Mouse (Mus musculus): ENCODE results near the gene Fam76b. TPM values are rescaled to one million over a fixed set of nuclear protein-coding genes. Genes with fewer than 3 reads are reported as not detected.

The Fam76b gene
- polyA plus RNA-seq, 1 experiment from 2014 or later = 31.8 TPM

GRCm38 (mm10) chr9:13809937-13810336, 17.6 kb upstream of the Fam76b start:
- H3K9ac ChIP-seq (replicated peaks; ENCODE audit: low read length) = no peak overlapping the region
- no peak overlapping the region for H3K4me3 ChIP-seq (ENCODE audit: low read depth, low read length)
- H3K4me2 ChIP-seq (ENCODE audit: low read depth, low read length) = no peak overlapping the region
- no peaks in the 10 kb centered on the region for H3K9me3 ChIP-seq (replicated peaks; ENCODE audit: control insufficient read depth, low read length)
- ATAC-seq (replicated peaks; ENCODE audit: insufficient number of reproducible peaks, low FRiP score, low TSS enrichment, low read depth) (no peak), DNase-seq (ENCODE audit: low spot score) (no peak)
- H3K36me3 ChIP-seq (replicated peaks; ENCODE audit: control insufficient read depth, insufficient read depth, low read depth, low read length) = peaks cover 9% of the 10 kb centered on the region
- H3K4me1 ChIP-seq (ENCODE audit: control insufficient read depth, insufficient read depth, low read length) = no peaks in the 10 kb centered on the region
- no peak overlapping the region for H3K27ac ChIP-seq (replicated peaks; ENCODE audit: low read depth, low read length)
- H3K27me3 ChIP-seq (ENCODE audit: control insufficient read depth, insufficient read depth, low read length) = no peaks in the 10 kb centered on the region

- Histone ChIP-seq H3K27me3 (ENCODE audit: control insufficient read depth, insufficient read depth, low read length) (no peaks in the 10 kb centered on the region), H3K9ac (replicated peaks; ENCODE audit: low read length) (no peak overlapping the region), H3K4me2 (ENCODE audit: low read depth, low read length) (no peak overlapping the region), H3K9me3 (replicated peaks; ENCODE audit: control insufficient read depth, low read length) (no peaks in the 10 kb centered on the region), H3K4me3 (ENCODE audit: low read depth, low read length) (no peak overlapping the region), H3K36me3 (replicated peaks; ENCODE audit: control insufficient read depth, insufficient read depth, low read depth, low read length) (peaks cover 7% of the 10 kb centered on the region), H3K27ac (replicated peaks; ENCODE audit: low read depth, low read length) (no peak overlapping the region), H3K4me1 (ENCODE audit: control insufficient read depth, insufficient read depth, low read length) (no peaks in the 10 kb centered on the region)
- ATAC-seq (replicated peaks; ENCODE audit: insufficient number of reproducible peaks, low FRiP score, low TSS enrichment, low read depth) = no peak
- 88% methylated on average over 9 of the region's 9 CpGs for WGBS
- no peak for DNase-seq (ENCODE audit: low spot score)
Measured at GRCm38 (mm10) chr9:13818369-13818768, 9.1 kb upstream of the Fam76b start.

- no peak for ATAC-seq (replicated peaks; ENCODE audit: insufficient number of reproducible peaks, low FRiP score, low TSS enrichment, low read depth)
- H3K27ac ChIP-seq (replicated peaks; ENCODE audit: low read depth, low read length) = no peak overlapping the region
- no peak overlapping the region for H3K4me2 ChIP-seq (ENCODE audit: low read depth, low read length)
Measured at GRCm38 (mm10) chr9:13820774-13821173, 6.7 kb upstream of the Fam76b start.

GRCm38 (mm10) chr9:13825896-13826295, 1.6 kb upstream of the Fam76b start:
- peaks cover 2% of the 10 kb centered on the region; the same call in 1 of the 2 replicates for H3K4me1 ChIP-seq (ENCODE audit: control insufficient read depth, insufficient read depth, low read length)
- WGBS = 8% methylated on average over 8 of the region's 8 CpGs
- peak overlapping the region; percentile 83 for H3K9ac ChIP-seq (replicated peaks; ENCODE audit: low read length)
- H3K9me3 ChIP-seq (replicated peaks; ENCODE audit: control insufficient read depth, low read length) = no peaks in the 10 kb centered on the region
- peak overlapping the region; percentile 61 for H3K4me3 ChIP-seq (ENCODE audit: low read depth, low read length)
- peak overlapping the region; percentile 92; the same call in 1 of the 2 replicates for H3K27ac ChIP-seq (replicated peaks; ENCODE audit: low read depth, low read length)
- H3K4me2 ChIP-seq (ENCODE audit: low read depth, low read length) = peak overlapping the region; percentile 42
- H3K36me3 ChIP-seq (replicated peaks; ENCODE audit: control insufficient read depth, insufficient read depth, low read depth, low read length) = no peaks in the 10 kb centered on the region; the same call in 1 of the 2 replicates
- DNase-seq (ENCODE audit: low spot score) = no peak
- H3K27me3 ChIP-seq (ENCODE audit: control insufficient read depth, insufficient read depth, low read length) = no peaks in the 10 kb centered on the region
- ATAC-seq (replicated peaks; ENCODE audit: insufficient number of reproducible peaks, low FRiP score, low TSS enrichment, low read depth) = no peak

More at GRCm38 (mm10) chr9:13820774-13821173, 6.7 kb upstream of the Fam76b start:
- Histone ChIP-seq H3K36me3 (replicated peaks; ENCODE audit: control insufficient read depth, insufficient read depth, low read depth, low read length) (peaks cover 7% of the 10 kb centered on the region), H3K9me3 (replicated peaks; ENCODE audit: control insufficient read depth, low read length) (no peaks in the 10 kb centered on the region), H3K4me1 (ENCODE audit: control insufficient read depth, insufficient read depth, low read length) (no peaks in the 10 kb centered on the region), H3K4me3 (ENCODE audit: low read depth, low read length) (no peak overlapping the region), H3K27me3 (ENCODE audit: control insufficient read depth, insufficient read depth, low read length) (no peaks in the 10 kb centered on the region), H3K9ac (replicated peaks; ENCODE audit: low read length) (no peak overlapping the region)
- 93% methylated on average over 3 of the region's 3 CpGs for WGBS
- DNase-seq (ENCODE audit: low spot score) = no peak

- under 1% methylated on average over 31 of the region's 31 CpGs for WGBS
- H3K9ac ChIP-seq (replicated peaks; ENCODE audit: low read length) = peak overlapping the region; percentile 83
- H3K27ac ChIP-seq (replicated peaks; ENCODE audit: low read depth, low read length) = peak overlapping the region; percentile 92
- no peaks in the 10 kb centered on the region for H3K9me3 ChIP-seq (replicated peaks; ENCODE audit: control insufficient read depth, low read length)
- H3K27me3 ChIP-seq (ENCODE audit: control insufficient read depth, insufficient read depth, low read length) = no peaks in the 10 kb centered on the region
- ATAC-seq (replicated peaks; ENCODE audit: insufficient number of reproducible peaks, low FRiP score, low TSS enrichment, low read depth) (peak; percentile 51), DNase-seq (ENCODE audit: low spot score) (peak; percentile 76)
- peaks cover 2% of the 10 kb centered on the region; the same call in 1 of the 2 replicates for H3K4me1 ChIP-seq (ENCODE audit: control insufficient read depth, insufficient read depth, low read length)
- peak overlapping the region; percentile 42 for H3K4me2 ChIP-seq (ENCODE audit: low read depth, low read length)
- peak overlapping the region; percentile 61 for H3K4me3 ChIP-seq (ENCODE audit: low read depth, low read length)
- peaks cover 3% of the 10 kb centered on the region for H3K36me3 ChIP-seq (replicated peaks; ENCODE audit: control insufficient read depth, insufficient read depth, low read depth, low read length)
Measured at GRCm38 (mm10) chr9:13826391-13826805, 1.1 kb upstream of the Fam76b start.

GRCm38 (mm10) chr9:13826832-13827405, 597 bp upstream of the Fam76b start, which contains the start of gene Cep57:
Gene Cep57, minus strand, starts transcription at chr9:13827107.
- H3K9ac ChIP-seq (replicated peaks; ENCODE audit: low read length) = peak within 1 kb of the TSS; percentile 97
- peak within 1 kb of the TSS; percentile 92 for H3K27ac ChIP-seq (replicated peaks; ENCODE audit: low read depth, low read length)
- peak within 1 kb of the TSS; percentile 67 for H3K4me2 ChIP-seq (ENCODE audit: low read depth, low read length)
- no peaks in the 10 kb centered on the region for H3K27me3 ChIP-seq (ENCODE audit: control insufficient read depth, insufficient read depth, low read length)
- peak within 1 kb of the TSS; percentile 80 for H3K4me3 ChIP-seq (ENCODE audit: low read depth, low read length)
- DNase-seq (ENCODE audit: low spot score) (peak; percentile 99), ATAC-seq (replicated peaks; ENCODE audit: insufficient number of reproducible peaks, low FRiP score, low TSS enrichment, low read depth) (peak; percentile 92)
- H3K36me3 ChIP-seq (replicated peaks; ENCODE audit: control insufficient read depth, insufficient read depth, low read depth, low read length) = peaks cover 7% of the 10 kb centered on the region
- H3K4me1 ChIP-seq (ENCODE audit: control insufficient read depth, insufficient read depth, low read length) = peaks cover 2% of the 10 kb centered on the region; the same call in 1 of the 2 replicates
- under 1% methylated on average over 44 of the region's 44 CpGs for WGBS
- no peaks in the 10 kb centered on the region for H3K9me3 ChIP-seq (replicated peaks; ENCODE audit: control insufficient read depth, low read length)

- H3K27me3 ChIP-seq (ENCODE audit: control insufficient read depth, insufficient read depth, low read length) = no peaks in the 10 kb centered on the region
- H3K9me3 ChIP-seq (replicated peaks; ENCODE audit: control insufficient read depth, low read length) = no peaks in the 10 kb centered on the region
- peaks cover 2% of the 10 kb centered on the region; the same call in 1 of the 2 replicates for H3K4me1 ChIP-seq (ENCODE audit: control insufficient read depth, insufficient read depth, low read length)
- ATAC-seq (replicated peaks; ENCODE audit: insufficient number of reproducible peaks, low FRiP score, low TSS enrichment, low read depth) = no peak; the same call in 1 of the 2 replicates
- DNase-seq (ENCODE audit: low spot score) = peak; percentile 58
- peak overlapping the region; percentile 67 for H3K4me2 ChIP-seq (ENCODE audit: low read depth, low read length)
- H3K4me3 ChIP-seq (ENCODE audit: low read depth, low read length) = peak overlapping the region; percentile 80
- H3K36me3 ChIP-seq (replicated peaks; ENCODE audit: control insufficient read depth, insufficient read depth, low read depth, low read length) = peaks cover 13% of the 10 kb centered on the region
- H3K9ac ChIP-seq (replicated peaks; ENCODE audit: low read length) = peak overlapping the region; percentile 97
- H3K27ac ChIP-seq (replicated peaks; ENCODE audit: low read depth, low read length) = peak overlapping the region; percentile 87
- under 1% methylated on average over 23 of the region's 23 CpGs for WGBS
Measured at GRCm38 (mm10) chr9:13828087-13828441, 548 bp downstream of the Fam76b start.

- 90% methylated on average over 3 of the region's 3 CpGs for WGBS
- Histone ChIP-seq H3K27ac (replicated peaks; ENCODE audit: low read depth, low read length) (no peak overlapping the region), H3K4me3 (ENCODE audit: low read depth, low read length) (no peak overlapping the region), H3K9me3 (replicated peaks; ENCODE audit: control insufficient read depth, low read length) (no peaks in the 10 kb centered on the region), H3K9ac (replicated peaks; ENCODE audit: low read length) (no peak overlapping the region), H3K4me2 (ENCODE audit: low read depth, low read length) (no peak overlapping the region), H3K4me1 (ENCODE audit: control insufficient read depth, insufficient read depth, low read length) (no peaks in the 10 kb centered on the region), H3K36me3 (replicated peaks; ENCODE audit: control insufficient read depth, insufficient read depth, low read depth, low read length) (peaks cover 17% of the 10 kb centered on the region), H3K27me3 (ENCODE audit: control insufficient read depth, insufficient read depth, low read length) (no peaks in the 10 kb centered on the region)
- ATAC-seq (replicated peaks; ENCODE audit: insufficient number of reproducible peaks, low FRiP score, low TSS enrichment, low read depth) = no peak
- DNase-seq (ENCODE audit: low spot score) = no peak
Measured at GRCm38 (mm10) chr9:13835256-13835655, 7.7 kb downstream of the Fam76b start.

Measured in embryonic facial prominence, embryonic 11.5 days (tissue).